Mouse (Mus musculus): ENCODE measurements around the gene Btd.

- TF ChIP-seq CTCF (IDR thresholded peaks at IDR 0.05; ENCODE audit: control insufficient read depth, insufficient read depth, insufficient read length) (no peak), USF1 (IDR thresholded peaks at IDR 0.05; ENCODE audit: low read depth) (no peak)
Observed at GRCm38 (mm10) chr14:31668326-31668725, 27.5 kb downstream of the Btd start.

Measured in C2C12 (cell line).